Mouse (Mus musculus) thymus, adult 18-20 months (tissue): ENCODE results near the gene Atp6v0a1.

Source experiments
- DNase-seq, 2 experiments: peaks; one replicate each; pipeline ENCODE4 v3.0.0; 2022; ENCODE audit warnings: mixed read lengths in 2 of 2

Gene Atp6v0a1

GRCm38 (mm10) chr11:101086756-101087681, 77.8 kb downstream of the Atp6v0a1 start, which contains the start of gene Mlx:
TSS of gene Mlx (plus strand) at chr11:101087277.
- DNase-seq: peak; percentile 84 to 88

GRCm38 (mm10) chr11:101087682-101088055, 78.4 kb downstream of the Atp6v0a1 start:
- no peak for DNase-seq

- DNase-seq: no peak
Measured at GRCm38 (mm10) chr11:101089931-101090330, 80.7 kb downstream of the Atp6v0a1 start.

GRCm38 (mm10) chr11:101094930-101095313, 85.7 kb downstream of the Atp6v0a1 start:
- no peak for DNase-seq

GRCm38 (mm10) chr11:101095314-101096024, 86.2 kb downstream of the Atp6v0a1 start, which contains the start of gene Psmc3ip:
TSS of gene Psmc3ip (minus strand) at chr11:101095436.
- peak; percentile 84 to 90 for DNase-seq

- DNase-seq: no peak
Measured at GRCm38 (mm10) chr11:101098231-101098630, 89.0 kb downstream of the Atp6v0a1 start.

GRCm38 (mm10) chr11:101103011-101103410, 93.8 kb downstream of the Atp6v0a1 start:
- no peak for DNase-seq

- DNase-seq: no peak
Measured at GRCm38 (mm10) chr11:101109351-101109750, 100.1 kb downstream of the Atp6v0a1 start.

GRCm38 (mm10) chr11:101110708-101111107, 101.5 kb downstream of the Atp6v0a1 start:
- no peak for DNase-seq

- no peak for DNase-seq
Measured at GRCm38 (mm10) chr11:101111178-101111577, 101.9 kb downstream of the Atp6v0a1 start.

- no peak for DNase-seq
Measured at GRCm38 (mm10) chr11:101112186-101112585, 102.9 kb downstream of the Atp6v0a1 start.
